Mouse (Mus musculus) skeletal muscle tissue, postnatal 0 days (tissue): ENCODE measurements around the gene Mnat1. TPM values are rescaled to one million over a fixed set of nuclear protein-coding genes. Genes with fewer than 3 reads are reported as not detected.

ENCODE experiments used
- polyA plus RNA-seq: library from polyadenylated mRNA; unstranded; fragments of >200 nt; fragmentation: Nextera tagmentation; extraction: Ambion mirVana; gene quantifications from 2 replicates; pipeline ENCODE4 v1.2.1, GENCODE M21; 2015

Mnat1 gene
- 23.5 and 24.8 TPM in 2 replicates for polyA plus RNA-seq

DNA sequence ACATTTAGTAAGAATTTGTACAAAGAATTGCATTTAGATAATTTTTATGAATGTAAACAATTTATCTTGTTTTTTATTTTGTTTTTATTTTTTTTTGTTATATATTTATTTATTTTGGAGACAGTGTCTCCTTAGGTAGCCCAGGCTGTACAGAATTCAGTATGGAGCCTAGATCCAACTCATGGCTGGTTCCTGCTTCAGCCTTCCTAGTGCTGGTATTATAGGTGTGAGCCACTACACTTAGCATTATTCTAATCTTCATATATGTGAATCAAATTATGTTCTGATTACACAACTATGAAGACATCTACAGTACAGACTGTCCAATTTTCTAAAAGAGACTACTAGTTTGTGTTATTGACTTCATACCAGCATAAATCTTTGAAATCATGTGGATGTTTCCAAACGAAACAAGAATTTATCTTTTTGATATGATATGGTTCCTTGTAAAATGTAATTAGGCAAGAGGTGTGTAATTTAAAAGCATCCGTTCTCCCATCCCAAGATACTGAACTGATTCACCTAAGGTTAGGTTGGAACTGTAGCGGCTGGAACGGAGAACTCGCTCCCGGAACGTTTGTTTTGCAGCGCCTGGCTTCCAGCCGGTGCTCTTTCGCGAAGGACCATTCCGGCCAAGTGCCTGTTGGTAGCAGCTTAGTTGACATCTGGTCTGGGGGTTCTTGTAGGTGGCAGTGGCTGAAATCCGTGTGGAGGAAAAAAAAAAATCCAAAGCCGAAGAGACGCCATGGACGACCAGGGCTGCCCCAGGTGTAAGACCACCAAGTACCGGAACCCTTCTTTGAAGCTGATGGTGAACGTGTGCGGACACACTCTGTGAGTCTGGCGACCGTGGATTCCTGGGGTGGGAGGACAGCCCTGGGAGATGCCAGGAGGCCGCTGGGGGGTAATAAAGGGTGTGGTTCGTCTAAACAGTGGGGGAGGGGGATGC lies at the start of gene Mnat1:
Gene Mnat1 (plus strand): TSS at position 625 of the 949 bp plus-strand sequence.

DNA sequence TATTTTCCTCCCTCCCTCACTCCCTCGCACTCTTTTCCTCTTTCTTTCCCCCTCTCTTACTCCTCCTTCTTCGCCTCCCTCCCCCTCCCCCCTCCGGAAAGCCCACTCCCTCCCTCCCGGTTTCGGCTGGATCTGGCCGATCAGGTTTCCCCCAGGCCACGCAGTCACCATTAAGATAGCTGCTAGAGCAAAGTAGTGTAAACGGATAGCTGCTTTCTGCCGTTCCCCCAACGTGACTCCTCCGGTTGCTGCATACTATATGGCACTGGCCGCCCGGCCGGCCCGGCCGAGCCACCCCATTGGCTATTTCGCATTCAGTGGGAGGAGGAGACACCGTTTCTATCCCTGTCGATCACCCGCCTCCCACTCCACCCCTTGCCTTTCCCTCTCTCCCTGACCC lies 10.3 kb upstream of the Mnat1 start, which contains the start of gene Six4:
Gene Six4 (minus strand): TSS at position 261 of the 400 bp plus-strand sequence.

DNA sequence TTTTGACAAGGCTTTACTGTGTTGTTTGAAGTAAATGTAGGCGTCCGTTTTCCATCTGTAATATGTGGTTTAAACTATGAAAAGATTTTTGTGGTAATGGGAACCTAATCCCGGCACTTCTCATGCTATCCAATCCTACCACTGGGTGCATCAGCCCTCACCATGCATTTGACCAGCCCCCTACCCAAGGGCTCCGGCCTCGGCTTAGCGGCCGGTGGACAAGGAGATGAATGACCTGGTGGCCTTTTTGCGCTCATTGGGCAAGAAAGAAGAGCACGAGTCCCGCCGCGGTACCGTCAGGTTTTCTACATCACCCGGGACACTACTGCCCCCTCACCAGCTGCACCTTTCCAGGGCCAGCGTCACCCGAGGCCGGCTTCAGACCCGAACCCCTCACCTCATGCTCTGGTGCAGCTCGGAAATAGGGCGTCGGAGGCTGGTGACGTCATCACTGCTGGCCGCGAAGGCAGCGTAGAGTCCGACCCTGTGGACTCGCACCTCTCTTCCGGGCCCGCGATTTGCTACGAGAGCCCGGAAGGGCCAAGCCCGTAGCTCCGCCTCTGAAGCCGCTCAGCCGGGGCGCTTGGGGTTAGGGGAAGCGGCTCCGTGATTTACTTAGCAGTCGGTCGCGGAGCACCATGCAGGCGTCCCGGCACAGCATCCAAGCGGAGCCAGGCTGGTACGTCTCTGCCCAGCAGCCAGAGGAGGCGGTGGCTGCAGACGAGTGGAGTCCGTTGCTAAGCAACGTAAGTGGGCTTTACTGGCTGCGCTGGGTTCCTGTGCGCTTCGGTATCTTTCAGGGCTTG lies 163.0 kb downstream of the Mnat1 start, which contains the start of the genes Trmt5 and Slc38a6:
Gene Trmt5 (minus strand): TSS at position 424 of the 806 bp plus-strand sequence.
Gene Slc38a6 (plus strand): TSS at position 493 of the 806 bp plus-strand sequence.

Other genes with a start within 250 kb of the Mnat1 start
- not detected in 2 replicates for gene Six6, start 183.8 kb upstream of the Mnat1 start, polyA plus RNA-seq
- gene 4930447C04Rik, start 182.9 kb upstream of the Mnat1 start, polyA plus RNA-seq, result 2.4 and 3.2 TPM in 2 replicates
- 50.2 and 52.4 TPM in 2 replicates for gene Six1, start 69.8 kb upstream of the Mnat1 start, polyA plus RNA-seq
- gene Six4, start 10.3 kb upstream of the Mnat1 start, polyA plus RNA-seq, result 3.3 and 4.1 TPM in 2 replicates
- gene Trmt5, start 163.0 kb downstream of the Mnat1 start, polyA plus RNA-seq, result 8.7 and 11.8 TPM in 2 replicates
- 7.4 and 7.6 TPM in 2 replicates for gene Slc38a6, start 163.1 kb downstream of the Mnat1 start, polyA plus RNA-seq